1 mouse cellular context compared by ENCODE assay signal in the genomic region with DNA sequence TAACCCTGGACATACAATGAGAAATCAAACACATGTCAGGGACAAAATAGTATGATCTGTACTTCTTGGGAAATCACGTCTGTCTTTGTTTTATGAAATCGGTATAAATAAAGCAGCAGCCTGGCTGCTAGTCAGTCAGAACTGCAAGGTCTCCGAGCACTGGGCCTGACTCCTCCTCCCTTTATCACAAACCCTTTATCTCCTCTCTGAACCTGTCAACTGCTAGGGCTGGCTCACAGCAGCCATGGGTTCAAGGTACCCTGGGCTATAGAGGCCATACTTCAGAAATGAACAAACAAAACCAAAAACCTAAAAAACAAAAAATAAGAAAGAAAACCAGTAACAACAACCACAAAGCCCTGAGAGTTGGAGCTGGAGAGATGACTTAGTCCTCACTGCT.
A peak's percentile ranks its signal among the peaks of the same experiment; 100 is the strongest.
TF ChIP-seq lines count a peak whose summit lies in the region.

No protein-coding gene starts in this region.

TF ChIP-seq in MEL, 35 proteins besides CTCF, POLR2A, EP300 and RAD21:
- no peak for TF ChIP-seq TAL1 (IDR thresholded peaks at IDR 0.05; ENCODE audit: low read length)
- 0 out of 2 replicates have a peak, but pooled peaks have one; percentile 4 for TF ChIP-seq USF1 (IDR thresholded peaks at IDR 0.05; ENCODE audit: low read depth, low read length)
- peak; percentile 77 for TF ChIP-seq GATA1 (IDR thresholded peaks at IDR 0.05; ENCODE audit: low read depth, low read length)
- 0 out of 2 replicates have a peak, but pooled peaks have one; percentile 26 for TF ChIP-seq HCFC1 (IDR thresholded peaks at IDR 0.05; ENCODE audit: low read depth, low read length)
- no peak for TF ChIP-seq ELF1 (IDR thresholded peaks at IDR 0.05; ENCODE audit: low read depth, low read length)
- peak; percentile 48; the same call in 1 of the 2 replicates for TF ChIP-seq TCF12 (IDR thresholded peaks at IDR 0.05; ENCODE audit: low read depth, low read length)
- no peak for TF ChIP-seq MYB (IDR thresholded peaks at IDR 0.05; ENCODE audit: low read depth, low read length)
- TF ChIP-seq SIN3A (IDR thresholded peaks at IDR 0.05; ENCODE audit: low read length) = peak; percentile 34; the same call in 1 of the 2 replicates
